Mouse (Mus musculus) stomach, postnatal 0 days (tissue): ENCODE measurements around the gene Hdac7. TPM values are rescaled to one million over a fixed set of nuclear protein-coding genes. Genes with fewer than 3 reads are reported as not detected.

Experiments used
- ATAC-seq: fragments of 200-750 bp; cut with Nextera tagmentation; 2 replicates; pipeline ENCODE4 v1.8.0; 2017; ENCODE audit not compliant: low FRiP score, low TSS enrichment
- DNase-seq: peaks from one replicate; pipeline ENCODE4 v3.0.0-alpha.2; 2016; ENCODE audit warnings: low spot score
- H3K27ac ChIP-seq: fragments of 300-500 bp; sonication (generic); replicated peaks from 2 replicates; pipeline ENCODE4 v1.5.1; 2014; ENCODE audit warnings: mild to moderate bottlenecking, control low read depth
- H3K27me3 ChIP-seq: fragments of 300-500 bp; sonication (generic); 2 replicates; pipeline ENCODE4 v1.6.1; 2014; ENCODE audit warnings: low read length; ENCODE audit not compliant: control insufficient read depth, insufficient read depth
- H3K36me3 ChIP-seq: fragments of 300-500 bp; sonication (generic); 2 replicates; pipeline ENCODE4 v1.6.1; 2014; ENCODE audit warnings: low read length, mixed read lengths; ENCODE audit not compliant: control insufficient read depth, insufficient read depth
- H3K4me1 ChIP-seq: fragments of 300-500 bp; sonication (generic); replicated peaks from 2 replicates; pipeline ENCODE4 v1.6.1; 2014; ENCODE audit warnings: antibody characterized with exemption; ENCODE audit not compliant: control insufficient read depth, insufficient read depth
- H3K4me2 ChIP-seq: fragments of 300-500 bp; sonication (generic); replicated peaks from 2 replicates; pipeline ENCODE4 v1.6.1; 2014; ENCODE audit warnings: low read depth, mild to moderate bottlenecking, control low read depth, moderate library complexity
- H3K4me3 ChIP-seq: fragments of 300-500 bp; sonication (generic); 2 replicates; pipeline ENCODE4 v1.5.1; 2014; ENCODE audit warnings: low read depth, low read length, control low read depth
- H3K9ac ChIP-seq: fragments of 300-500 bp; sonication (generic); 2 replicates; pipeline ENCODE4 v1.6.1; 2014; ENCODE audit warnings: mild to moderate bottlenecking, low read length, control low read depth, mixed read lengths
- H3K9me3 ChIP-seq: fragments of 300-500 bp; sonication (generic); 2 replicates; pipeline ENCODE4 v1.6.1; 2016; ENCODE audit warnings: low read length; ENCODE audit not compliant: control insufficient read depth
- CTCF ChIP-seq: IDR thresholded peaks from 2 replicates; pipeline ENCODE4 v1.5.1; 2016; ENCODE audit warnings: antibody characterized with exemption, low read depth, mild to moderate bottlenecking, moderate library complexity
- EP300 ChIP-seq: optimal IDR thresholded peaks from 2 replicates; pipeline ENCODE3; 2016; ENCODE audit warnings: antibody characterized with exemption
- WGBS: fragments of 180-500 bp; shearing (Covaris S2); extraction: QIAGEN DNeasy Blood & Tissue Kit; methylation state at CpG from one replicate; pipeline ENCODE4 v1.1.7; 2014; 5-methylcytosine and 5-hydroxymethylcytosine counted together
- polyA plus RNA-seq: library from polyadenylated mRNA; unstranded; fragments of >200 nt; fragmentation: Nextera tagmentation; extraction: Ambion mirVana; gene quantifications from 2 replicates; pipeline ENCODE4 v1.2.1, GENCODE M21; 2015

Gene Hdac7
- polyA plus RNA-seq, 1 experiment from 2014 or later = 8.0 TPM

DNA sequence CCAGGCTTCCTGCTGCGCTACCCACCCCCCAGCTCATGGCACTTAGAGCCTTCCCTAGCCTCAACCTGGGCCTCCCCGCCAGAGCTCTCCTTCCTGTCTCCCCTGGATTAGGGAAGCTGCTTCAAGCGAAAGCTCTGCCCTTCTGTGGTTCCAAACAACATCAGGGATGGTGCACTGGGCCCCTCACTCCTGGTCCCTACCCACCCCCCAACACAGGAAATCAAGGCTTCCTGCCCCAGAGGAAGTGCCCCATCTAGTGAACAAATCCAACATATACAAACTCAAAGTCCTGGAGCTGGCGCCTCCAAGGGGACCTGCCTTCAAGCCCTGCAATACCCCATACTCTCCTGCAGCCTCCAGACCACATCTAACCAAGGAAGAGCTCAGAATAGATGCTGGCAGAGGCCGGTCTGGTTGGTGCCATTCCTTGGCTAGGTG lies 15.4 kb downstream of the Hdac7 start:
- no peak for DNase-seq
- H3K4me3 ChIP-seq = no peak overlapping the region
- peak overlapping the region; percentile 41; the same call in 1 of the 2 replicates for H3K27ac ChIP-seq
- TF ChIP-seq CTCF = peak; percentile 51; the same call in 1 of the 2 replicates
- TF ChIP-seq EP300 = no peak
- H3K9me3 ChIP-seq = no peaks in the 10 kb centered on the region
- ATAC-seq = no peak
- peaks cover 16% of the 10 kb centered on the region for H3K4me1 ChIP-seq
- no peak overlapping the region for H3K9ac ChIP-seq
- H3K27me3 ChIP-seq = no peaks in the 10 kb centered on the region
- H3K4me2 ChIP-seq = peak overlapping the region; percentile 6; the same call in 1 of the 2 replicates
- H3K36me3 ChIP-seq = no peaks in the 10 kb centered on the region
- 57% methylated on average over 5 of the region's 5 CpGs for WGBS

DNA sequence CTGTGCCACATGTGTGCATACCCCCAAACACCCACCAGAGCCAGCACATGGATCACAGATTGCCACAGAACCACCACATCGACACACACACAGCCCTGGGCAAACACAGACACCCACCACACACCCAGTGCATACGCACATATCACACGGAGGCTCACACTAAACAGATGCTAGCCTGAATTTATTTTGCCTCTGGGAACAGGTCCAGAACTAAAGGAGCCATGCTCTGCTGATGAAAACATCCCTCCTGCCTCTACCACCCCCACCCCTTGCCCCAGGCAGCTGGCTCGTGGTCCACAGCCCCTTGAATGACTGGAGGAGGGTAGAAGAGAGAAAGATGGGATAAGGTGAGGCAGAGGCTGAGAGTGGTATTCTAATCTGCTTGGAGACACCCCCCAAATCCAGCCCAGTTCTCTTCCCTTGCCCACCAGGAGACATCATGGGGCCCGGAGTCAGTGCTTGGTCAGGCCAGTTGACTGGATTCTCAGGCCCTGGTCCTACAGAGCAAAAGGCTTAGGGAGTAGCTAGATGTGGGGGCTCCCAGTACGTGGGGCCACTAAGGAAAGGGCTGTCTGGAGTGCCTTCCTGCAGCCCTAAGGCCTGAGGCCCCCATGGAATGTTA lies 16.0 kb downstream of the Hdac7 start:
- Histone ChIP-seq H3K4me1 (peaks cover 19% of the 10 kb centered on the region), H3K27me3 (no peaks in the 10 kb centered on the region), H3K27ac (peak overlapping the region; percentile 41), H3K36me3 (no peaks in the 10 kb centered on the region), H3K4me3 (no peak overlapping the region), H3K4me2 (peak overlapping the region; percentile 6; the same call in 1 of the 2 replicates), H3K9ac (no peak overlapping the region), H3K9me3 (no peaks in the 10 kb centered on the region)
- WGBS = 50% methylated on average over 6 of the region's 6 CpGs
- TF ChIP-seq CTCF (no peak), EP300 (no peak)
- ATAC-seq = no peak
- DNase-seq = no peak

DNA sequence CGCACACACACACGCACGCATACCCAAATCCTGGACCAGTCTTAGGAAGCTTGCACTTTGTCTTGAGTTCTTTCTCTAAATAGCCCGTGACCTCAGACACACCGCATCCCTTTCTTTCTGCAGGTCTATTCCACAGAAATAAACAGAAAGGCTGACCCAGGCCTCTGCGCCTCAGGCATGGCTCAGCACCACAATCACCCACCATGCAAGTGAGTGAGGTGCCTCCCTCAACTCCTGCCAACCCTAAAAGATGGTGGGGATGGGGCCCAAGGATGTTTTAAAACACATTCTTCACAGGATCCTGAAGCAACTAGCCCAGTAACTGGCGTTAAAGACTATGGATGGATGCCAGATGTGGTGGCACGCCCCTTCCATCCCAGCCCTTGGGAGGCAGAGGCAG lies 16.9 kb downstream of the Hdac7 start:
- Histone ChIP-seq H3K4me3 (no peak overlapping the region), H3K9ac (no peak overlapping the region), H3K36me3 (no peaks in the 10 kb centered on the region), H3K9me3 (no peaks in the 10 kb centered on the region), H3K4me1 (peaks cover 26% of the 10 kb centered on the region), H3K4me2 (no peak overlapping the region), H3K27ac (no peak overlapping the region), H3K27me3 (no peaks in the 10 kb centered on the region)
- DNase-seq (no peak), ATAC-seq (no peak)
- 75% methylated on average over 8 of the region's 8 CpGs for WGBS
- TF ChIP-seq EP300 (no peak), CTCF (no peak)

GRCm38 (mm10) chr15:97826588-97827261 lies 17.6 kb downstream of the Hdac7 start:
- Histone ChIP-seq H3K9ac (no peak overlapping the region), H3K4me1 (peaks cover 29% of the 10 kb centered on the region), H3K4me2 (no peak overlapping the region), H3K27ac (no peak overlapping the region), H3K27me3 (no peaks in the 10 kb centered on the region), H3K36me3 (no peaks in the 10 kb centered on the region), H3K4me3 (no peak overlapping the region), H3K9me3 (no peaks in the 10 kb centered on the region)
- WGBS = 71% methylated on average over 5 of the region's 5 CpGs
- ATAC-seq (no peak), DNase-seq (no peak)
- TF ChIP-seq EP300 (no peak), CTCF (no peak)

DNA sequence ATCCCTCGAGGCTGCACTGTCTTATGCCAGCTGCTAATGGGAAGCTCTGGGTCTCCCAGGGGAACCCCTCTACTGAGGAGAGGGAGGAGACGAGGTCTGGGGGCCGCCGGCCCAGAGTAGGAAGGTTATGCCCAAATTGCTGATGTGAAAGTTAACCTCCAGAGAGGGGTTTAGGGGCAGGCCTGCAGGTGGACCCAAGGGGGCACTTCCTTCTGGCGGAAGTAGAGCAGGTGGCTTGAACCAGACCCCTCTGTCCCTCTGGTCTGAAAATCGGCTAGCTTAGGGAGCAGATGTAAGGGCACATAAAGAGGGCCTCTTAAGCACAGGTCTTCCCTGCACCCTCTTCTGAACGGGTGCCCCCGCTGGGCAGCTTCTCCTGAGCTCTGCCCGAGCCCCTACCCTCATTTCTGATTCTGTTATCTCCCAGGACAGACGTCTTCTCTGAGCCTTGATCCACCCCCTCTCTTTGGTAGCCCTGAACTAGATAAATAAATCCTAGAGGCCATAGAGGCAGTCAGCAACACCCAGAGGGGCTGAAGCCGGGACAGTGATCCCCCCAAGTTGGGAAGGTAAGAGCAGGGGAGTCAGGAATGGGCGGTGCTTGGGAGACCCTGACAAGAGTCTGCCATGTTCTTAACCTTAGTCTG lies 18.2 kb downstream of the Hdac7 start:
- 50% methylated on average over 12 of the region's 12 CpGs for WGBS
- DNase-seq (no peak), ATAC-seq (no peak)
- peak overlapping the region; percentile 48 for H3K4me3 ChIP-seq
- H3K36me3 ChIP-seq = no peaks in the 10 kb centered on the region
- H3K4me1 ChIP-seq = peaks cover 29% of the 10 kb centered on the region
- peak overlapping the region; percentile 70 for H3K9ac ChIP-seq
- no peaks in the 10 kb centered on the region for H3K27me3 ChIP-seq
- H3K4me2 ChIP-seq = peak overlapping the region; percentile 75
- no peaks in the 10 kb centered on the region for H3K9me3 ChIP-seq
- TF ChIP-seq EP300 (no peak), CTCF (no peak)
- H3K27ac ChIP-seq = peak overlapping the region; percentile 91
